Mouse (Mus musculus): ENCODE measurements around the gene Timp4.
A peak's percentile ranks its signal among the peaks of the same experiment; 100 is the strongest.
"Not testable (repeated sequence)": the region's sequence is repeated elsewhere in the genome, so short reads cannot be mapped to it uniquely, and the experiment has no call there.

The Timp4 gene

DNA sequence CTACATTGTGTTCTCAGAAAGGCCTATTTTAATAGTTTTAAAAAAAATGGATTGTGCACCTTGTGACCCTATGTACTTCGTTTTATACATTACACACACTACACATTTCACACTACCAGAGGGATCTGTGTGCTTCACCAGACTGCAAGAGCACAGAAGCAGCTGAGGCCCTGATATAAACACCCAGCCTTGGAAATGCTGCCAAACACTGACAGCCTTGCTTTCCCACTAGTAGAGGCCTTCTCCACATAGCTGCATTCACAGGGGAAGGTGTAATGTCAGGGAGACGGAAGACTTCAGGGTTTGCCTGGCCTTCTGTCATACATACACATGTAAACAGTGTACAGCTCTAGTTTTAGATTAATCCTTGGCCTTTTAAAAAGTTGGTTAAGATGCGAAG, 3.2 kb upstream of the Timp4 start:
- no peak for DNase-seq (ENCODE audit: low read depth, low spot score)

DNA sequence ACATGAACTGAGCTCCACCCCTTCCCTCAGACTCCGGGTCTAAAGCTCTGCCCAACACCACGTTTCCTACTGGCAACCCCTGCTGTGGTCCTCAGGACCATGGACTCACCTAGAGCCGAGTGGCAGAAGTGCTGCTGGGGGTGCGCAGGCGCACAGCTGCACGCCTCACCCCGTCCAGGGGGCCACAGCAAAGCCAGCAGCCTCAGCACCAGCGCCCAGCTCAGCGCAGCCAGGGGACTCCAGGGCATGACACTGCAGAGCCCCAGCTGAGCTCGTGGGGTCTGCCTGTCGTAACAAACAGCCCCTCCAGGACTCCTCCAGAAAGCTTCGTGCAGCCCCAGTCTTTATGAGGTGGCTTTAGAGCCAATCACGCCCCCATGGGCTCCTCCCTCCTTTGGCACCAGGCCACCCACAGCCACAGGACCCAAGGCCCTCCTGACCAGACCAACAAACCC, 447 bp downstream of the Timp4 start:
- DNase-seq (ENCODE audit: low read depth, low spot score), result no peak

DNA sequence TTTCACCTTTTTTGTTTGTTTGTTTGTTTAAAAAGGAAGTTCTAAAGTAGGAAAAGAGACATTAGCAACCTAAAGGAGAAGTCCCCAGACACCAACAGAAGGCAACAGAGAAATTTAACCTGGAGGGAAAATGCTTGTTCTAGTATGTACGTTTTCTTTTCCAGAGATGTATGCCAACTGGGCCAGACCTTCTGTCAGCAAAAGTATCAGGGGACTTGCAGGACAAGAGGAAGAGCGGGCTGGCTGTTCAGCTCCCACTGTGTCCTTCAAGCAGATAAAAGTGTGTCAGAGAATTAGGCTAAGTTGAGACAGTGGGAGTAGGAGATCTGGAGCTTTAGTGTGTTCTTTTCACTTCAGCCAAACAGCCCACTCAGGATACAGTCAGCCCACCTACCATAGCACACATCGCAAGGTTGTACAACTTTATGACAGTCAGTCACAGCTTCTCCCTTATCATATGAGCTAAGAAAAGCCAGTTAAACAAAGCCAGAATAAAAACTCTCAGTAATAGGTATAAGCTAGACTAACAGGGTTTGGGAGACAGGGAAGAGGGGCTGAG, 6.4 kb downstream of the Timp4 start:
- no peak for DNase-seq (ENCODE audit: low read depth, low spot score)

DNA sequence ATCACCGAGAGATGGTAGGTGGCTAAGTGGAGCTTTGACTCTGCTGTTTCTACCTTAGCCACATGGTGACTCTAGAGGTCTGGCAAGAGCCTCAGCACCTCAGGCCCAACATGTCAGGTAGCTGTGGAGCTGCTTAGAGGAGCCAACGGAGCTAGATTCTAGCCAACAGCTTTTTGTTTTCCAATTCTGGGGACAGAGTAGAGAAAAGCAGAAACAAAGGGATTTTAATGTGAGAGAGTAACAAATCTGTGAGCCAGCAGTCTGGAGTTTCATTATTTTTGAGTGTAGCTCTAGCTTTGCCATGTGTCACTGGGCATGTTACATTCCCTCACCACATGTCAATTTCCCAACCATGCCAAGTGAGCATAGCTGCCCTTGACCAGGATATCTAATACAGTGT, 7.8 kb downstream of the Timp4 start:
- DNase-seq (ENCODE audit: low read depth, low spot score), result no peak

DNA sequence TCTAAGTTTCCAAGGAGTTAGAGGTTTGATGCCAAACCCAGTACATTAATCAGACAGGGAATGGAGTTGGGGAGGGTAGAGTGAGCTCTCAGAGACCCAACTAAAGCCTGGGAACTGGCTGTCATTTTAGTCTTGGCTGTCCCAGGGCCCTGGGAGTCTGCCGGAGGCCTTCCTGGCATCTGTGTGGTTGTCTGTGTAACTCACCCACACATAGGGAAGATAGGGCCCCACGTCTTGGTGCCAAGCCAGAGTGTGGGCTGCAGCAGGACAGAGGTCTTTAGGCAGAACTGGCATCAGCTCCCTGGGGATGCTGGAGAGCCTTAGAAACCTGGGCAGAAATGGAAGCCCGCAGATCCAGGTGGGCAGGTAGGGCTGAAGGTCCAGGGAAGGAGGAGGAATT, 10.1 kb downstream of the Timp4 start:
- no peak for DNase-seq (ENCODE audit: low read depth, low spot score)

DNA sequence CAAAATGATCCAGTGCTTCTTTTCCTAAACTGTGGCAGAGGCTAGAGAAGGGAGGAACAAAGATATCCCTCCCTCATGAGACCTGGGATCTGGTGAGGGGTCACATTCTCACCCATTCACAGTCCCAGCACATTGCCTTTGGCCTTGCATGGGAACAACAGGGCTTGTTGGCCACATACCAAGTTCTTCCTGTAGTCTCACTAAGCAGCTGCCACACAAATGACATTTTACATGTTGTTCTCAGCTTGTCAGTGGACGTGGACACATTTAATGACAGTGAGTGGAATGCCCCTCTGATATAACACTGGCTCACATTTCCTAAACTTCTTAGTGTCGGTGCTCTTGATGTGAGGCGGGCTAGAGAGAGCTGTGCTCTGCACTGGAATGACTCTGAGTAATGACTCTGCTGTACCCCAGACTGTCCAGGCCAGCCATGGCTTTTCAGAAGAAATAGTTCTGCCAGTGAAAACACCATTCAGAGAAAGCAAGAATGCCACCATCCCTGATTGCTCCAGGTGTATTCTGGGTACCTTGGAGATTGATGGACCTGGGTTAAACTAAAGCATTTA, 10.8 kb downstream of the Timp4 start:
- no peak for DNase-seq (ENCODE audit: low read depth, low spot score)

DNA sequence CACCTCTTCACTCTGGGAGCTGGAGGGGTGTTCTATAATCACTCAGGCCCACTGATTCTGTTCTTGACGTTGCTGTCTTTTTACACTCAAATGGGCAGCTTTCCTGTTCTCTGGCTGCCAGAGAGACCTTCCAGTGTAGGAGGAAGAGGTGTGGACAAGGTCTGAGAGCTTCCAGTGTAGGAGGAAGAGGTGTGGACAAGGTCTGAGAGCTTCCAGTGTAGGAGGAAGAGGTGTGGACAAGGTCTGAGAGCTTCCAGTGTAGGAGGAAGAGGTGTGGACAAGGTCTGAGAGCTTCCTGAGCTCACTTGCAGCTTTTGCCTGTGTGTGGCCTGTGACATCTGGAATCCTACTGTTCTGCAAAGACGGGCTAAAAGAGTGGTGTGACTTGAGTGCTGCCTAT, 11.6 kb downstream of the Timp4 start:
- not testable (repeated sequence) for DNase-seq (ENCODE audit: low read depth, low spot score)

DNA sequence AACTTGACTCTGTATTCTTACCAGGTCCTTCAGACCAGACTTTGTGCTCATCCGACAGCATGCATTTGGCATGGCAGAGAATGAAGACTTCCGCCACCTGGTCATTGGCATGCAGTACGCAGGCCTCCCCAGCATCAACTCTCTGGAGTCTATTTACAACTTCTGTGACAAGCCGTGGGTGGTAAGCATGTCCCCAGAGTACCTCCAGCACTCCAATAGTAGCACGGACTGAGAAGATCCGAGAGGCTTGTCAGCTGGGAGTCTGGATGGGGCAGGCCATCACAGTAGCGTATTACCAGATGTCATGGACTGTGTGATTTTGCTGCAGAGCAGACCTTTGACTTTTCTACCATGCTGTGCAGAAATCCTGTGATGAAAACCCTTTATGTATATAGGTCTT, 12.7 kb downstream of the Timp4 start:
- DNase-seq (ENCODE audit: low read depth, low spot score), result no peak

DNA sequence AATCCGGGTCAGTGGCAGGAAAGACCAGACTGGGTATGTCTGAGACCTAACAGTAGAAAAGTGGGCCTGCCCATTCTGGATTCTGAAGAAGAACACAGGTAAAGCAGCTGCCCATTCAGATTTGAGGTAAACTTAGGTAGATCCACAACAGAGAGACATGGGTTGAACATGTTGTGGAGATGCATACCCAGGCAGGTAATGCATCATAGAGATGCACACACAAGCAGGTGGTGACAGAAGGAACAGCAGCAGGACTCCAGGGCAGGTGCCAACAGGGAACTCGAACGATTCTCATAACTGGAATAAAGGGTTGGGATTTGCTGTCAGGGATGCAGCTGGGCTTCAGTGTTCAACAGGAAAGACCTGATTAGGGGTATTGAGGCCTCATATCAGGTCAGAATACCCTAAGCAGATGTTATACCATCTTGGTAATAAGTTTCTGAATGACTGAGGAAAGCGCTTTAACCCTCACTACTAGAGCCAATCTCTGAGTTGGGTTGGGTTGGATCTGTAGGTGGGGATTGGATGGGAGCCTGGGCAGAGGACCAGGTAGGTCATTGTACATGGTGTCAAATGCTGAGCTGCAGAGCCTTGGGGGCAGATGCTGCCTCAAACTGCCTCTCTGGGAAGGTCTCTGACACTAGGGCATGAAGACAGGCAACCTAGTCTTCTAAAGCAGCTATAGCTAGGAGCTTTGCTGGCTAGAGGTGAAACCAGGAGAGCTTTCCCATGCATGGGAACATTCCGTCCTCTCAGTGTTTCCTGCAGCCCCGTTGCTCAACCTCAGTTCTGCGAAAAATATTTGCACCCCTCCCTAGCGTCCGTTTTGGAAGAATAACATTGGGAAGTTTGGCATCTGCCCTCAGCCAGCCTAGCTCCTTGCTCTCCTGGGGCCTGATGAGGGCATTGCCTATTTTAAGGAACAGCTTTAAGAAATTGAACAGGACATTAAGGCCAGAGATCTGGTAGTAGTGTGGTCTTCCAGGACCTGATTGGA, 13.7 kb downstream of the Timp4 start:
- DNase-seq (ENCODE audit: low read depth, low spot score), result no peak

DNA sequence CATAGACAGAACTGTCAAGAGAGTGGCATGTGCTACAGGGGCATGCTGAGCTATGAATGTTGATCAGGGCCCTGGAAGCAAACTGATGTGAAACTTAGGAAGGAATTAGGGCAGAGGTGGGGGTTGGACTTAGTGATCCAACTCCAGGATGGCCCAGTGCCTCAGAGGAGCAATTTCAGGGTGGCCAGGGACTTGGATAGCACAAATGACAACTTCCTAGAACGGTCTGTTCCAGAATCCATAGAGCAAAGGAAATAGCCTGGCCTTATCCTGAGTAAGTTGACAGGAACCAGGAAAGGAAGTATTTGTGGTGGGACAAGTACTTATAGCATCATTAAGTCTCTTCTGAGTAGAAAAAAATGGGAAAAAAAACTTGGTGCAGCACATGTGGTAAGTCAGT, 19.4 kb downstream of the Timp4 start:
- no peak for DNase-seq (ENCODE audit: low read depth, low spot score)

DNA sequence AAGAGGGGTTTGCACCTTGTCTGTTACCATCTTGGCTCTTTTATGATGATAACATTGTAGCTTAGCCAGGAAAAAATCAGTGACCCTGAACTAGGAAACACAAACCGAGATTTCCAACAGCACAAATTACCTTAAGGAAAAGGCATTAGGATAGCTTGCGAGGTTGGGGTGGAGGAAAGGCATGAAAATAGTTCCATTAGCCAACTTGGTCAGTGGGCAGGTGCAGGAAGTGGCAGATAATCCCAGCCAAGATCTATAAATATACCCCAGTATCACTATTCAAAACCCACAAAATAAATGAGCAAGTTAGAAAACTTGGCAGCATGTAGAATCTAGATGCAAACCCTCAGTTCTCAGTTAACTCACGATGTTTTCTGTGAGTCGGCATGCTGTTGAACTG, 20.2 kb downstream of the Timp4 start:
- DNase-seq (ENCODE audit: low read depth, low spot score), result no peak

DNA sequence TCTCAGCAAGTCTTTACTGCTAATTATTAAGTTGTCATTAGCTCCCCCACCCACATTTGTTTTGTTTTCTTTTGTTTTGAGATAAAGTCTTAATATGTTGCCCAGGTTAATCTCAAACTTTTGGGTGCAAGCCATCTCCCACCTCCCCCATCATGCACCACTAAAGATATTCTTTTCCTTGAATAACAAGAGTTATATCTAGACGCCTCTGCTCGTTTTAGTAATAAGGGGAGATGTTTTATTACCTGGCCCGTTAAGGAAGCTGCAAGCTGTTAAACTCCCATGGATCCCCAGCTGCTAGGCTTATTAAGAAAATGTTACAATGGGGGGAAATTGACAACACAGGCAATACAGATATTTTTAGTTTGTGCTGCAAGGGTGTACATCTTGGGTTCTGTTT, 21.4 kb downstream of the Timp4 start:
- no peak for DNase-seq (ENCODE audit: low read depth, low spot score)

DNA sequence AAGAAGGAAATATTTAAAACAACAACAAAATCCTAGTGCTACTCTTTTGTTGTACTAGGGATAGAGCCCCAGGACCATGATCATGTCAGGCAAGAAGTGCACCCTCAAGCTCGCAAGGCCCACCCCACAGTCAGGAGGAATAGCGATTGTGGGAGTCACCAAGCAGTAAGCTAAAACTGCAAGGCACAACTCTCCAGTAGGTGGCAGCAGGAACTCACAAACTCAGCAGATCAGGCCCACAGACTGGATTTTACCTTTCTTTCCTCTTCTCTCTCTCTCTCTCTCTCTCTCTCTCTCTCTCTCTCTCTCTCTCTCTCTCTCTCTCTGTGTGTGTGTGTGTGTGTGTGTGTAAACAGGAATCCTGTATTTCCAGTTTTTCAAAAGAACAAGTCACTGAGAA, 24.5 kb downstream of the Timp4 start:
- peak; percentile 83 for DNase-seq (ENCODE audit: low read depth, low spot score)

DNA sequence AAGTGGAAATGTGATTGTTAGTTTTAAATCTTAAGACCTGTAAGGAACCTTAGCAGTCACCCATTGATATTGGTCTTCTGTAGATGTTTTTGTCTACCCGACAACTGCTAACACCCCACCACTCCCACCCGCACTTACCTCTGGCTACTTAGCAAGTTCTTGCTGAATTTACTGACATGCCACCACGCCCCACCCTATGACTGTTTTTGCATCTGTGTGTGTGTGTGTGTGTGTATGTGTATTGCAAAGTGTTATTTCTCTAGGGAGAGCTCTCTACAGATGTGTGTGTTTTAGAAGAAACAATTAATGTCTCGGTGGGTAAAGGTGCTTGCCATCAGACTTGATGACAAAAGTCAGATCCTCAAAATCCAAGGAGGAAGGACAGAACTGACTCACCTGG, 25.0 kb downstream of the Timp4 start, which contains the start of gene Gm17482:
Gm17482 (plus strand) TSS at position 301 of the 400 bp plus-strand sequence.
- DNase-seq (ENCODE audit: low read depth, low spot score), result no peak

DNA sequence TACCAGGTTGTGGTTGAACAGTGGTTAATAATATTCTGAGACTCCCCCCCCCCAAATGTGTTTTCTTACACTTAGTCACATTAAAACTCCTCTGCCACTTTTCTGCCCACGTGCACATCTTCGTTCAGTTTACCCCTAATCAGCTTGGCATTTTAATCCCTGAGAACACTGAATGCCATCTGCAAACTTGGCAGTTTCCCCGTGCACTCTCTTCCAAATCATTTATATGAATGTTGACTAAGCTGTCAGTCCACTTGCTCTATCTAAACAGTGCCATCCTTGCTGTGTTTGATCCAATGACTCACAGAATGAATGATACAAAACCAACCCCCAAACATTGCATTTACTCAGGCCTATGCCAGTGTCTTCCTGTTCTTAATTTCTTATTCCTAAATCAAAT, 26.5 kb downstream of the Timp4 start:
- DNase-seq (ENCODE audit: low read depth, low spot score), result no peak

DNA sequence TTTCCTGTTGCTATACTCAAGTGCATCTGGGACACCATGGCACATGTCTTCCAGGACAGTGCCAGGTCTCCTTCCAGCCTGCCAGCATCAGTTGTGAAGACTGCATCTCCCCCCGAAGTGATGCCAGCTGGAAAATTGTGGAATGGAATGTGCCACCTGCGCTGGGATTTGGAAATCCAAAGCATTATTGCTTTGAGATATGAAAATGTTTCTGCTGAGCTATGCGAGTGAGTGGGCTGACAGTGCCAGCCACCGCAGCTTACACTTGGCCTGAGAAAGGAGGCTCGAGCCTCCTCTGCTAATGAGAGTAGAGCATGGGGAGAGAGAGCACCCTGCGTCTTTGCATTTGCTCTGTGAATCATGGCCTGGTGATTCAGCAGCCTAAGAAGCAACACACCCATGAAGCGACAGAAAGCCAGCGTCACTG, 30.8 kb downstream of the Timp4 start:
- DNase-seq (ENCODE audit: low read depth, low spot score), result no peak

DNA sequence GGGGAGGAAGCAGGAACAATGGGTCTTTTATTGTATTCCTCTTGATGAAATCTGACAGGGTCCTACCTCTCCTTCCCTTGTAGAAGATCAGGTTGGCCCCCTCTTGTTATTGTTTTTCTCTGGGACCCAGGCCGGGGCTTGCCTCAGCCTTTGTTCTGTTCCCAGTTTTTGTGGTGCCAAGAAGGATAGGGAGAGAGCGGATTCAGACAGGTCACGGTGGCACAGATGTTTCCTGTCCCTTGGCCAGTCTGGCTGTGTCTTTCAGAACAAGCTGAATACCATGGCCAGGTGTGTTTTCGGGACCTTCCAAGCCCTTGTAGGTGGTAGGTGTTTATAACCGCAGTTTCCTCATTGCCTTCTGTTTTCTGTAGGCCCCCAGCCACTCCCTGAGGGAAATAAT, 38.9 kb downstream of the Timp4 start:
- peak; percentile 12 for DNase-seq (ENCODE audit: low read depth, low spot score)

DNA sequence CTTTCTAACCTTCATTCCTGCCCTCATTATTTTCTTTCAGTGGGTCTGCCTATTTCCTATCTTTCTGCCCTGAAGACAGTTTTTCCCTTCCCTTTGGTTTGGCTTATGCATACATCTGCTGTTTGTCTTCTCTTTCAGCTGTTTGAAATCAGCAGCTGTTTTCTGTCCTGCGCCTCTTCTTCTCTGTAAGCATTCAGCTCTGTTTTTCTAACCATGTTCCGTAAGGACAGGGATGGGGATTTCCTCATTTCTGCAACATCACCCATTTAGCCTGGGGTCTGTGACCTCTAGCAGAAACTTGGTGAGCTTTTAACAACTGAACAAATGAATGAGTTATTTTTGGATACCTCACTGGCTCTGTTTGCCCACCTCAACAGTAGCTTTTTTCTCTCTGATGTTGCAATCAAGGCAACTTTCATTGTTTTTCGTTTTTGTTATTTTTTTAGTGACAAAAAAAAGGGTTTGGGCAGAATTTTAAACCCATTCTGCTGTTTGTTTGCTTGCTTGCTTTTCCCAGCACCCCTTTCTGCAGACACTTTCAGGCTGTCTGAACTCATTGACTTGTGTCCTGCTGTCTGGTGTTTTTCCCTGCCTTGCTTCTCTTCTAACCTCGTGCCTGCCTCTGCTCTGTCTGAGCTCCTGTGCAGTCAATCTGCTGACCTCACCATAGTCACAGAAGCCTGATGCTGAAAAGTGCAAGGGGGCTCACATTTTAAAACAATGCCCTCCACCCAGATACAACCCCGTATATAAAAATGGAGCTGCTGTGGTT, 39.7 kb downstream of the Timp4 start:
- no peak for DNase-seq (ENCODE audit: low read depth, low spot score)

DNA sequence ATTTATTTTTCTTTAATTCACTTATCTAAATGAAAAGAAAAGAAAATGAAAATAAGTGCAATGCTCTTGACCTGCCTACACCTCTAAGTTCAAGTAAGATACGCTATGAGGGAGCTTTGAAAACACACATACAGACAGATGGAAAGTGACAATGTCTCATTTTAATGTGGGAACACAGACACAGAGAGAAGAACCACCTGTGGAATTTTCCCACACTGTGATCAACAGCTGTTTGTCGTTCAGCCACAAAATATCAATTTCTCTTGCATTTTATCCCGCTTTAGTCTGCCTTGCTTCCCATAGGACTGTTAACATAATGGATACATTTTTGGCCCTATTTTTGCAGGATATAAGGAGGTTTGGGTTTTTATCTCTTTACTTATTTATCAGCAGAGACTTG, 41.2 kb downstream of the Timp4 start:
- DNase-seq (ENCODE audit: low read depth, low spot score), result no peak

DNA sequence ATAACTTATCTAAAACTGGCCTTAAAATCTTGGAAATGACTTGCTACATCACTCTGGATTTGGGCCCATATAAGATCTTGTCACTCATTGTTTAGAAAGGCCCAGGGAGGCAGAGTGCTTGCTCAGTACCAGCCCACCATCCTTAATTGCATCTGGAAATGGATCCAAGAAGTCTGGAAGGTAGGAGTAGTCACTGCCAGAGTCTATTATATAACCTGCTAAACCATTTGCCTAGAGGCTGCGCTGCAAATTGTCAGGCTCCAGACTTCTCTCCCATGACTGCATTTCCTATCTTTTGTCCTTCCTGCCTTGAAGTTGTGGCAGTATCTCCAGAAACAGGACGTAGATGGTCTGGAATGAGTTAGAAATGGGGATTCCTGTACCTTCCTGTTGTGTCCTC, 41.8 kb downstream of the Timp4 start:
- no peak for DNase-seq (ENCODE audit: low read depth, low spot score)

DNA sequence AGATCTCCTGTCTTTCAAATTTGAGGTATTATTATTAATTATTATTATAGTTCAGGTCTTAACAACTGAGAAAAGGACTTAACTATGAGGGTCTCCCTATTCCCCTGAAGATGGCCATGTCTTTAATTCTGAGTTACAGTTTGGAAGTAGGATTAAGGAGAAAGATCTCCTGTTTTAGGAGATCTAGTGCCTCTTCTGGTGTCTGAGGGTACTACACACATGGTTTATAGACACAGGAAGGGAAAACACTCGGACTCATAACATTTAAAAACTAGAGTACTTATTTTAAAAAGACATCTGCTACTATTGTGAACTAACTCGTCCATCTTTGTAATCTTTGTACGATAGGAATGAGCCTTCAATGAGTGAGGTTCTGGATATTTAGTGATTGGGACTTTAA, 49.0 kb downstream of the Timp4 start:
- no peak for DNase-seq (ENCODE audit: low read depth, low spot score)

DNA sequence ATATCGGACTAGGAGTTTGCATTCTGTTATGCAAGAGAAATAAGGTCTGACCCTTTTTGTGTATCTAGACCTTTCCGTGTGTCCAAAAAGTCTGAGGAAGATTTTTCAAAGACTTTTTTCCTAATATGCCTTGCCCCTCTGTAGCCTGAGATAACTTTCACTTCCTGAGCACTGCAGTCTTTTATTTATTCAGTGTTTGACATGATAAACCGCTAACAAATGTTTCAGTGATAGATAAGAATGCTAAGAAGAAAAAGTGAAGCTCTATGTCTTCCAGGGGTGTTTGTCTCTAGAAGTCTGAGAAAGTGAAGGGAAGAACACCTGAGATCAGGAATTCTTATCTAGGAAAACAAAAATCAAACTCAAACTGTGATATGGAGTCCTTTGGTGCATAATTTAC, 51.3 kb downstream of the Timp4 start:
- DNase-seq (ENCODE audit: low read depth, low spot score), result no peak
